Mouse (Mus musculus) MEL (cell line): ENCODE results near the gene Tbc1d16. TPM values are rescaled to one million over a fixed set of nuclear protein-coding genes. Genes with fewer than 3 reads are reported as not detected.

Source experiments
- DNase-seq: peaks from one replicate; pipeline ENCODE4 v3.0.0; 2011; ENCODE audit warnings: low read depth, low spot score
- H3K27ac ChIP-seq: 2 replicates; pipeline ENCODE4 v1.5.1; 2012; ENCODE audit warnings: low read depth, mild to moderate bottlenecking, control low read depth, low read length, moderate library complexity; ENCODE audit not compliant: control insufficient read depth
- H3K27me3 ChIP-seq, 2 experiments: fragments of 150-350 bp in 1 of 2; sonication (generic) in 1 of 2; 2 replicates each; pipeline ENCODE4 v1.6.1; 2012; ENCODE audit warnings: low read length in 2 of 2, mild to moderate bottlenecking in 2 of 2, improper control_type of control experiment in 1 of 2, moderate library complexity in 1 of 2; ENCODE audit not compliant: insufficient read depth in 2 of 2, control insufficient read depth in 1 of 2
- H3K36me3 ChIP-seq, 2 experiments: 2 replicates each; pipeline ENCODE4 v1.6.1; 2012 to 2014; ENCODE audit warnings: low read length in 2 of 2, improper control_type of control experiment in 1 of 2, inconsistent platforms in 1 of 2, mild to moderate bottlenecking in 1 of 2; ENCODE audit not compliant: insufficient read depth in 2 of 2, control insufficient read depth in 1 of 2
- H3K4me1 ChIP-seq, 2 experiments: fragments of 150-350 bp in 1 of 2; sonication (generic) in 1 of 2; 2 replicates each; pipeline ENCODE4 v1.6.1; 2012; ENCODE audit warnings: low read length in 2 of 2, improper control_type of control experiment in 1 of 2, mild to moderate bottlenecking in 1 of 2; ENCODE audit not compliant: insufficient read depth in 2 of 2, control insufficient read depth in 1 of 2
- H3K4me3 ChIP-seq, 2 experiments: fragments of 150-350 bp in 1 of 2; sonication (generic) in 1 of 2; 2 replicates each; pipeline ENCODE4 v1.5.1; 2012; ENCODE audit warnings: low read depth in 2 of 2, low read length in 2 of 2, mild to moderate bottlenecking in 2 of 2, moderate library complexity in 2 of 2, control low read depth in 1 of 2, improper control_type of control experiment in 1 of 2; ENCODE audit not compliant: control insufficient read depth in 1 of 2, insufficient read depth in 1 of 2
- H3K79me2 ChIP-seq: 2 replicates; pipeline ENCODE4 v1.6.1; 2012; ENCODE audit warnings: mild to moderate bottlenecking, low read length, moderate library complexity; ENCODE audit not compliant: control insufficient read depth, poor library complexity, insufficient read depth
- H3K9ac ChIP-seq: 2 replicates; pipeline ENCODE4 v1.6.1; 2012; ENCODE audit warnings: low read depth, mild to moderate bottlenecking, control low read depth, low read length, moderate library complexity; ENCODE audit not compliant: control insufficient read depth, poor library complexity, severe bottlenecking
- H3K9me3 ChIP-seq: fragments of 150-350 bp; sonication (generic); replicated peaks from 2 replicates; pipeline ENCODE4 v1.6.1; 2012; ENCODE audit warnings: mild to moderate bottlenecking, low read length, improper control_type of control experiment, moderate library complexity; ENCODE audit not compliant: insufficient read depth
- BHLHE40 ChIP-seq: IDR thresholded peaks from 2 replicates; pipeline ENCODE4 v1.6.1; 2012; ENCODE audit warnings: low read depth, mild to moderate bottlenecking, inconsistent platforms, low read length, improper control_type of control experiment, borderline replicate concordance
- CHD2 ChIP-seq: IDR thresholded peaks from 2 replicates; pipeline ENCODE4 v1.6.1; 2011; ENCODE audit warnings: low read length, improper control_type of control experiment
- E2F4 ChIP-seq: IDR thresholded peaks from 2 replicates; pipeline ENCODE4 v1.6.1; 2011; ENCODE audit warnings: low read depth, low read length, improper control_type of control experiment, borderline replicate concordance
- ELF1 ChIP-seq: IDR thresholded peaks from 2 replicates; pipeline ENCODE4 v1.6.1; 2014; ENCODE audit warnings: low read depth, mild to moderate bottlenecking, inconsistent platforms, low read length, improper control_type of control experiment, moderate library complexity
- GABPA ChIP-seq: IDR thresholded peaks from 2 replicates; pipeline ENCODE4 v1.6.1; 2012; ENCODE audit warnings: low read depth, mild to moderate bottlenecking, inconsistent platforms, low read length, improper control_type of control experiment, moderate library complexity
- GATA1 ChIP-seq: IDR thresholded peaks from 2 replicates; pipeline ENCODE4 v1.6.1; 2011; ENCODE audit warnings: low read depth, low read length, improper control_type of control experiment
- HCFC1 ChIP-seq: IDR thresholded peaks from 2 replicates; pipeline ENCODE4 v1.6.1; 2012; ENCODE audit warnings: low read depth, mild to moderate bottlenecking, inconsistent platforms, low read length, improper control_type of control experiment, moderate library complexity
- JUND ChIP-seq: IDR thresholded peaks from 2 replicates; pipeline ENCODE4 v1.6.1; 2011; ENCODE audit warnings: low read depth, mild to moderate bottlenecking, improper control_type of control experiment, low read length
- MAFK ChIP-seq: IDR thresholded peaks from 2 replicates; pipeline ENCODE4 v1.6.1; 2011; ENCODE audit warnings: low read depth, mild to moderate bottlenecking, low read length, improper control_type of control experiment, borderline replicate concordance
- MAZ ChIP-seq: IDR thresholded peaks from 2 replicates; pipeline ENCODE4 v1.6.1; 2012; ENCODE audit warnings: low read depth, mild to moderate bottlenecking, inconsistent platforms, low read length, improper control_type of control experiment
- MEF2A ChIP-seq: IDR thresholded peaks from 2 replicates; pipeline ENCODE4 v1.6.1; 2014; ENCODE audit warnings: low read depth, mild to moderate bottlenecking, inconsistent platforms, low read length, improper control_type of control experiment; ENCODE audit not compliant: poor library complexity, insufficient replicate concordance, severe bottlenecking; ENCODE audit errors: extremely low read depth
- MYC ChIP-seq: IDR thresholded peaks from 2 replicates; pipeline ENCODE4 v1.6.1; 2011; ENCODE audit warnings: low read depth, mild to moderate bottlenecking, low read length, improper control_type of control experiment, moderate library complexity
- NRF1 ChIP-seq: IDR thresholded peaks from 2 replicates; pipeline ENCODE4 v1.6.1; 2014; ENCODE audit warnings: low read depth, mild to moderate bottlenecking, inconsistent platforms, low read length, improper control_type of control experiment, moderate library complexity; ENCODE audit not compliant: poor library complexity, insufficient read depth, severe bottlenecking
- POLR2AphosphoS2 ChIP-seq: IDR thresholded peaks from 2 replicates; pipeline ENCODE4 v1.6.1; 2011; ENCODE audit warnings: low read length, improper control_type of control experiment
- RCOR1 ChIP-seq: IDR thresholded peaks from 2 replicates; pipeline ENCODE4 v1.6.1; 2012; ENCODE audit warnings: low read depth, mild to moderate bottlenecking, inconsistent platforms, low read length, improper control_type of control experiment
- SIN3A ChIP-seq: IDR thresholded peaks from 2 replicates; pipeline ENCODE4 v1.6.1; 2012; ENCODE audit warnings: low read length, improper control_type of control experiment, inconsistent platforms
- SMC3 ChIP-seq: IDR thresholded peaks from 2 replicates; pipeline ENCODE4 v1.6.1; 2011; ENCODE audit warnings: low read depth, low read length, improper control_type of control experiment
- TAL1 ChIP-seq: IDR thresholded peaks from 2 replicates; pipeline ENCODE4 v1.6.1; 2012; ENCODE audit warnings: mild to moderate bottlenecking, inconsistent platforms, low read length, moderate library complexity, mixed read lengths
- TBP ChIP-seq: IDR thresholded peaks from 2 replicates; pipeline ENCODE4 v1.8.0; 2011; ENCODE audit warnings: low read depth, low read length, improper control_type of control experiment
- ZC3H11A ChIP-seq: IDR thresholded peaks from 2 replicates; pipeline ENCODE4 v1.6.1; 2012; ENCODE audit warnings: low read depth, mild to moderate bottlenecking, inconsistent platforms, low read length, improper control_type of control experiment
- ZNF384 ChIP-seq: IDR thresholded peaks from 2 replicates; pipeline ENCODE4 v1.6.1; 2012; ENCODE audit warnings: low read depth, mild to moderate bottlenecking, inconsistent platforms, low read length, improper control_type of control experiment
- polyA plus RNA-seq, 2 experiments: library from polyadenylated mRNA; stranded (reverse) in 1 of 2; unstranded in 1 of 2; fragments of >175 nt in 1 of 2; fragments of >200 nt in 1 of 2; gene quantifications; 2 replicates each; pipeline versions ENCODE4 v1.2.1 to v1.2.4; 2012; ENCODE audit warnings: low replicate concordance in 2 of 2, low read depth in 1 of 2; ENCODE audit not compliant: insufficient read length in 2 of 2, insufficient read depth in 1 of 2, missing spikeins in 1 of 2
- total RNA-seq: library from RNA; depleted of rRNA; stranded (reverse); fragments of 300-350 nt; gene quantifications from 2 replicates; pipeline ENCODE4 v1.2.3, GENCODE M21; 2012

The Tbc1d16 gene
- total and polyA plus RNA-seq, 3 experiments: 13.6 to 19.2 TPM; not detected in 1

- Histone ChIP-seq H3K36me3 (no peaks in the 10 kb centered on the region; a peak in 1 of 4 replicates), H3K9ac (no peak overlapping the region), H3K27ac (no peak overlapping the region), H3K27me3 (no peaks in the 10 kb centered on the region), H3K9me3 (no peaks in the 10 kb centered on the region), H3K79me2 (no peaks in the 10 kb centered on the region), H3K4me1 (no peaks in the 10 kb centered on the region), H3K4me3 (no peak overlapping the region)
- no peak for DNase-seq
- TF ChIP-seq ZC3H11A (no peak), NRF1 (no peak), ELF1 (no peak), GABPA (no peak), TAL1 (no peak), SMC3 (no peak), BHLHE40 (no peak), TBP (no peak), POLR2AphosphoS2 (no peak), JUND (no peak), MYC (no peak), MAZ (no peak), MEF2A (no peak), E2F4 (no peak), CHD2 (no peak), SIN3A (no peak), GATA1 (no peak), HCFC1 (no peak), RCOR1 (no peak), ZNF384 (no peak)
These were observed 18.8 kb downstream of the Tbc1d16 start for GRCm38 (mm10) chr11:119209371-119210025.

DNA sequence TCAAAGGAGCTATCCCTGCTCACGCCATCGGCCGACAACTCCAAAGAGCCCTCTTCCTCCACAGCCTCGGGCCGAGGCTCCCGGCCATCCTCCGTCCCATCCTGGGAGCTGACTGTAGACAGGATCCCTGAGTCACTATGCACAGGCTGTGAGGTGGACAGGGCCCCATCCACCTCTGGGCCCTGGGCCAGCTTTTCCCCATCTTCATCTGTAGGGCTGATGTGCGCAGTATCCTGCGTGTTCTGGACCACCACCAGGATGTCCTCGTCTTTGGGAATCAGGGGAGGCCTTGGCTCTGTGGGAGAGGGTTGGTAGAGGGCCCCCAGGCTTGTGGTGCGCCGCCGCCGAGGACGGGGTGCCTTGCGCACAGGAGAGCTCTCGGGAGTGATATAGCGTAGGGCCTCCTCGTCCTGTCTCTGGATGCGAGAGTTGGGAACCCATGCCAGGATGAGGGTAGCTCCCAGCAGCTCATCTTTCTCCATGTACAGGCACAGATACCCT lies 19.4 kb downstream of the Tbc1d16 start:
- Histone ChIP-seq H3K27me3 (no peaks in the 10 kb centered on the region), H3K9ac (no peak overlapping the region)

More for the DNA sequence above, 19.4 kb downstream of the Tbc1d16 start:
- no peak overlapping the region for H3K4me3 ChIP-seq
- no peaks in the 10 kb centered on the region for H3K4me1 ChIP-seq
- no peaks in the 10 kb centered on the region for H3K9me3 ChIP-seq
- H3K36me3 ChIP-seq: no peaks in the 10 kb centered on the region; a peak in 1 of 4 replicates
- DNase-seq: no peak
- no peaks in the 10 kb centered on the region for H3K79me2 ChIP-seq
- H3K27ac ChIP-seq: no peak overlapping the region
- TF ChIP-seq MAZ (no peak), MAFK (no peak), NRF1 (no peak), ZNF384 (no peak)
- TF ChIP-seq, all 39 proteins: peak for 0
